Mouse (Mus musculus) fat pad, adult 2 months (tissue): Measurements from ENCODE around the gene Stub1.
"Not testable (repeated sequence)": the region's sequence is repeated elsewhere in the genome, so short reads cannot be mapped to it uniquely, and the experiment has no call there.

Experiments
- DNase-seq: peaks from one replicate; pipeline ENCODE4 v3.0.0-alpha.2; 2011; ENCODE audit warnings: low read depth, low spot score; ENCODE audit errors: extremely low read depth

The Stub1 gene

DNA sequence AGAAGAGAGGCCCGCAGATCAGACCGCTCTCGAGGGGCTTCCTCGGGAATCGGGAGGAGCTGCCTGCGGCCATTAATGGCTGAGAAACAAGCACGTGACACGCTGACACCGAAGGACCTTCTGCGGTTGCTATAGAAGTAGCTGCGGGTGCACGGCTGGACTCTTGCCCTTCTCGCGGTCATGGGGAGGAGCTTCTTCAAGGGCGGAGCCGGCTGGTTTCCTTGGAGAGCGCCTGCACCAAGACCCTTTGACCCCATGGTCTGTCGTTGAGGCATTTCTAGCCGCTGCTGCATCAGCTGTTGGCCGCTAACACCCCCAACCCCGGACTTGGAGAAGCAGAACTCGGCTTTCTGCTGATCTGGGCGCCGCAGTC, at the start of gene Stub1:
TSS of gene Stub1 (minus strand) at position 114 of the 373 bp plus-strand sequence.
- no peak for DNase-seq

DNA sequence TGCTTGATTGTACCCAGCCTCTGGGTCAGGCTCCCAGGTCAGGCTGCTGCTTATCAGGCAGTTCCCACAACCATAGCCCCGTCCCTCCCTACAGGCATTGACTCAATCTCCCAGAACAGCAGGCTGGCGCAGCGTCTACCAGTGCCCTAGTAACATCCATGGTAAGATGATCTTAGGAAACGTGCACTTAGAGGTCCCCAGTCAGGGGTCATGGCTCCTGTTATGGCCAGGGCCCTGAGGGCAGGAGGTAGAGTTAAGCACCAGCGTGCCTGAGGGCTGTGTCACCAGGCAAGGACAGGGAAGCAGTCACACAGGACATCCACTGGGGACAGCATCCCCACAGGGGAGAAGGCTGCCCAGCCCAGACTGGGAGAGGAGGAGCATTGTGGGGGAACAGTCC, 49.1 kb upstream of the Stub1 start:
- DNase-seq = no peak

DNA sequence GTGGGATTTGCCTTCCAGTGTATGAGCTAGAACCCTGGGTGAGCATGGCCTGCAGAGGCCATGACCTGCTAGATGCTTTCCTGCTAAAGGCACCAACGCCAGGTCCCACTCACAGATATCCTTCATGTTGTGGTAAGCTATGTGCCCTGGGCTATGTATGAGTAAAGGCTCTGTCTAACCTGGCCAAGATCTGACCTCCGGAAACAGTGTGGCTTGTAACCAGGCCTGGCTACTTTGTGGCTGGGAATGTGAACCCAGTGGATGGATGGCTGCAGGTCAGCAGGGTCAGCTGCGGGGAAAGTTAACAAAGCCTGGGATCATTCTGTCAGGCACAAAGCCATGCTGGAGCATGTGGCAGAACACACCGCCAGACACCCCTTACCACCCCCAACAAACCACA, 48.5 kb upstream of the Stub1 start:
- DNase-seq = no peak

DNA sequence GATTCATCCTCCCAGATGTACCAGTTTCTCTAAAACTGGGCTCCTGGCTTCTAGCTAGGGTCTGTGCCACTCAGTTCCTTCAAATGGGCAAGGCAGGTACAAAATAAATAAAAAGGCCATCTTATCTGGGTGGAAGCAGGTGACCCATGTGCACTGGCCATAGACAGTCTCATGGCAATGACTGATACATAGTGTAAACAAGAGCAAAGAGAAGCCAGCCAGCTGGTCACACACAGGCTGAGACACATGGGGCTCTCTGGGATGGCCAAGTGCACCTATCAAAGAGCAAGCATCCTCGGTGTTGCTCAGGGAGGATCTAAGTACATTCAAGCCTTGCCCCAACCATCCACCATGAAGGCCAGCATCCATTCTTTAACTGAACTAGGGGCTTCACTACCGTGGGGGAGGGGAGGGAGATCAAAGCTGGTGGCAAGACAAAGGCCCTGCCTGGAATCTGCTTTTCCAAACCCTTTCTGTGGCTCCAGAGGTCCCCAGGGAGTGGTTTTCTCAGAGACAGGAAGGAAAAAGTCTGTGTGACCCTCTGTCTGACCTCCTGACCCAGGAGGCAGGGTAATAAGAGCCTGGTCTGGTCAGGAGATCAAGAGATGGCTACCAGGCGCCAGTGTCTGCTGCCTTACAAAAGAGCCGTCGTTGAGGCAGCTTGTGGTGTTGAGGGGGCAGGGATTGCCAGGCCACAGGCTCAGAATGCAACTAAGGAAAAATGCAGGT, 47.9 kb upstream of the Stub1 start:
- no peak for DNase-seq

DNA sequence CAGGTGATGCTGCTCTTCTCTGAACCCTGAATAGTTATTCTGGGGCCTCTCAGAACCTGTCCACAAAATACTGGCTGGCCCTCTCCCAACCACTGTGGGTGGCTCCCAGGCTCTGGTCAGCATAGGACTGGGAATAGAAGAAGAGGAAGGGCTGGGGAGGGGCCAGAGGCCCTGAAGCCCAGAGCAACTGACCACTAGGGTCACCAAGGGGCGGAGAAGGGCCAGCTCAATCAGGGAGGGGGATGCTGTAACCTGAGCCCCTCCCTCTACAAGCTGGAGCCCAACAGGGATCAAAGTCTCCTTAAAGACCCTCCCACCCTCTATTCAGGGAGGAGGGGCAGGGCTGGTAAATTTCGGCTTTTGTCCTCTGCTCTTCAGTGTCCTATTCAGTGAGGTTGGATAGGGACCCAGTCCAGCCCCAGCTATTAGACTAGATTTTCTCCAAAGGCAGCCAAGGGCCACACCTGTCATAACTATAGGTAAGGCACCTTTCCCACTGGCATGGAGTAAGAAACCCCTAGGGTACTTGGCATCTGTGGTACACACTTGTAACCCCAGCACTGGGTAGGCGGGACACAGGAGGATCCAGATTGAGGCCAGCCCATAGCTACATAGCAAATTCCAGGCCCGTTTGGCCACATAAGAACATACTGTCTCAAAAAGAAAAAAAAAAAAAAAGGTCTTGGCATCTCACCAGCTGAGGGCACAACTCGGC, 47.1 kb upstream of the Stub1 start, which contains the start of gene Wfikkn1:
TSS of gene Wfikkn1 (minus strand) at position 663 of the 715 bp plus-strand sequence.
- peak; percentile 97 for DNase-seq

DNA sequence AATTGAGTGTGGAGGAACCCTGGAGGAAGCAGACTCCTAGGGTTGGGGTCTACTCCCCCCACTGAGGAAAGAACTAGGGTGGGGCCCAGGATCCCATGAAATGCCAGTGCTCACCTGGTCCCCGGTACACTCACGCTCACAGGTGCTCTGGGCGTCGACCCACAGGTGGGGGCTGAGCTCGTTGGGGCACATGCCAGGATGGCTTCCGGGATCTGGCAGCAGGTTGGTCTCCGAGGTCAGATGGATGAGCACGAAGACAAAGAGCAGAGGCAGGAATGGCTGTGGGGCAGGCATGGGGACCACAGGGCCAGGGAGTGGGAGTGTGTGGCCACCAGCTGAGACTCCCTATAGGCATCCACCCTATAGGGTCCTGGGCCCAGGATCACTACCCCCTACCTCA, 46.5 kb upstream of the Stub1 start:
- no peak for DNase-seq

DNA sequence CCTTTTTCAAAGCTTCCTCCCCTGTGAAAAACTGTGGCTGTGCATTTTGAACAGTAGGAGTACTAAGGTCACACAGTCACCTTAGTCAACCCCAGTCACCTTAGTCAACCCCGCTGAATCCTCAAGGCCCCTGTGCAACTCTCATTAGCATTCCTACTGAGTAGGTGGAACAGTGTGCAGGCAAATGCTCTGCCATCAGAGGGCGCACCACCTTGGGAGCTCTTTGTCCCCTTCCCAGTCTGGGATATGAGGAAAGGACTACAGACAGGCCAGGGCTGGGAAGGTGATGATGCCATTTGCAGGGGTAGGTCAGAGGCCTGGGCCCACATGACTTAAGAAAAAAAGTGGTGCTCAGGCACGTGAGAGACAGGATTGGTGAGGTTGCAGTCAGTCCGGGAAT, 46.1 kb upstream of the Stub1 start:
- DNase-seq = no peak

DNA sequence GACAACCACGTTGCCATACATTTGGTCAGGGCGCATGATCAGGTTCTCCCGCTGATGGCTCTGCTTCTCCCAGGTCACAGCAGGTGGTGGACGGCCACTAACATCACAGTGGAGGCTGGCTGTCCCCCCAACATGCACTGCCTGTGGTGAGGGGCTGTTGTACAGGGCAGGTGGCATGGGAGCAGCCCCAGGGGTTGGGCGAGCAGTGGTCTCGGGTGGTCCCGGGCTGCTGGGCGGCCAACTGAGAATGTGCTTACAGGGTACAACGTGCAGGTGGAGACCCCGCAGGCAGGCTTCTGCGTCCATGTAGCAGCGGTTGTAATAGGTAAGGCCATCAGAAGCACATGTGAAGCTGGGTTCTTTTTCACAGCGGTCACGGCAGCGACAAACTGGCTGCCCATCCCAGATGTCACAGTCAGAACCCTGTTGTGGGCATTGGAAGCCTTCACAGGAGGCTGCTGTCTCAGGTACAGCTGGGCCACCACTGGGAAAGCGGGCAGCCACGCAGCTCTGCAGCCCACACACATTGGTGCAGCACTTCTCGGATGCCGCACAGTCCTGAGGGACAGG, 45.5 kb upstream of the Stub1 start:
- DNase-seq = no peak

DNA sequence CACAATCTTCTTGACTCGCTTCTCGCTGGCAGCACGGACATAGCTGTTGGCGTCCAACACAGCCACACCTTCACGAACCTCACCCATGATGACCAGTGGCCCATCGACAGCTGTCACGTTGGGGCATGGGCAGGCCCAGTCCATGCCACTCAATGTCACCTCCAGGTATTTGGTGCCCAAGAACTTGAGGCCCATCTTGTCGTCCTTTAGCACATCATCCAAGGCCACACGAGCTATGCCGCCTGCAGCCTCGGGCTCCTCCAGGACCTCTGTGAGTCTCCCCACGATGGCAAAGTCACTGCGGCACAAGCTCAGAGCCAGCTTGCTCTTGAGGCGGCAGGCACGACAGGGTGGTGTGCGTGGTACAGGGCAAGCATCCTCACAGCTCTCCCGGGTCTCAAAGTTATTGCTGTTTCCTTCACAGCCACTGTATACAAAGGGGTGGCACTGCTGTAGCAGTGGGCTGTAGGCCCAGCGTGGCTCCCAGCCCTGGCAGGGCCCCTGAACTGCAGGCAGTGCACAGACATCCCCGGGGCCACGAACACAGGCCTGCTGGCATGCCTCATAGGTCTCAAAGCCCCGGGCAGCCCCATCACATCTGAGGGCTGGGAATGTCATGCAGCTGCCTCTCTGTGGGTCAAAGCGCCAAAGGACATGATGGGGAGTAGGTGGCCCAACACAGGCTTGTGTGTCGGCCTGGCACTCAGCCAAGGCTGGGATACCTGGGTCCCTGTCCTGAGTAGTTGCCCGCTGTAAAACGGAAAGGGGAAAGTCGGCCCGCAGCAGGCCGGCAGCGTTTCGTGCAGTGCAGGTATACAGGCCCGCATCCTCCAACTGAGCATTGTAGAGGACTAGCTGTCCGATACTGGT, 44.8 kb upstream of the Stub1 start:
- no peak for DNase-seq

DNA sequence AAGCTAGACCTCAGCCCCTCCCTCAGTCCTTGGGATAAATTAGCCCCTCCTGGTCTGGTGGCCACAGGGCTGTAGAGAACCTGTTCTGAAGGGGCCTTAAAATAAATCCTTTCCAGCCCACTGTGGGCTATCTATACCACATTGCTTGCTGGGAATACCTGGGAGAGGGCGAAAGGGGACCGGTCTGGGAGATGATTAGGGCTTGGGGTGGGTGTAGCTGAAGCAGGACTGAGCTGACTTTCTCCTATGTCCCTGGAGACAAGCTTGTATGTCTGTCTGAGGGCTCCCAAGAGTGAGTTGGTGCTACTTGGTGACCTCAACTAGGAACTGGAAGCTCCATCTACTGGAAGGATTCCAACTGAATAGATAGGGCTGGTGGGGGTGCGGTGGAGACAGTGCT, 43.8 kb upstream of the Stub1 start:
- DNase-seq = no peak

DNA sequence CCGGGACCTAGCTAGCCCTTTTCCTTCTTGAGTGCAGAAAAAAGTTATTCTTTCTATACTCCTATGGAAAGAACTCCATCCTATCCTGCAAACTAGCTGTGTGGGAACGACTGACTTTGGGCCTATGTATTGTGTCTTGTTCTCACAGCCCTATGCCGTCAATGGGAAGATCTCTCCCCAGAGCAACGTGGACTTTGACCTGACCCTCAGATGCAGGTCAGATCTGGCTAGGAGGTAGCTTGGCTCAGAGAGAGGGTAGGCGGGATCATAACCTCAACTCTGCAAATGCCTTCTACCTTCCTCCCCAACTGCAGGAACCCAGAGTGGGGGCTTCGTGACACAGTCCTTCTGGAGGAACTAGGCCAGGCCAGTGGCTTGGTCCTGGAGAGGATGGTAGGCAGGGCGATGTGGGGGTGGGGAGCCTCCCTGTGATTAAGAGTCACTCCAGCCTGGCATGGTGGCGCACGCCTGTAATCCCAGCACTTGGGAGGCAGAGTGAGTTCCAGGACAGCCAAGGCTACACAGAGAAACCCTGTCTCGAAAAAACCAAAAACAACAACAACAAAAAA, 43.2 kb upstream of the Stub1 start:
- DNase-seq = no peak

DNA sequence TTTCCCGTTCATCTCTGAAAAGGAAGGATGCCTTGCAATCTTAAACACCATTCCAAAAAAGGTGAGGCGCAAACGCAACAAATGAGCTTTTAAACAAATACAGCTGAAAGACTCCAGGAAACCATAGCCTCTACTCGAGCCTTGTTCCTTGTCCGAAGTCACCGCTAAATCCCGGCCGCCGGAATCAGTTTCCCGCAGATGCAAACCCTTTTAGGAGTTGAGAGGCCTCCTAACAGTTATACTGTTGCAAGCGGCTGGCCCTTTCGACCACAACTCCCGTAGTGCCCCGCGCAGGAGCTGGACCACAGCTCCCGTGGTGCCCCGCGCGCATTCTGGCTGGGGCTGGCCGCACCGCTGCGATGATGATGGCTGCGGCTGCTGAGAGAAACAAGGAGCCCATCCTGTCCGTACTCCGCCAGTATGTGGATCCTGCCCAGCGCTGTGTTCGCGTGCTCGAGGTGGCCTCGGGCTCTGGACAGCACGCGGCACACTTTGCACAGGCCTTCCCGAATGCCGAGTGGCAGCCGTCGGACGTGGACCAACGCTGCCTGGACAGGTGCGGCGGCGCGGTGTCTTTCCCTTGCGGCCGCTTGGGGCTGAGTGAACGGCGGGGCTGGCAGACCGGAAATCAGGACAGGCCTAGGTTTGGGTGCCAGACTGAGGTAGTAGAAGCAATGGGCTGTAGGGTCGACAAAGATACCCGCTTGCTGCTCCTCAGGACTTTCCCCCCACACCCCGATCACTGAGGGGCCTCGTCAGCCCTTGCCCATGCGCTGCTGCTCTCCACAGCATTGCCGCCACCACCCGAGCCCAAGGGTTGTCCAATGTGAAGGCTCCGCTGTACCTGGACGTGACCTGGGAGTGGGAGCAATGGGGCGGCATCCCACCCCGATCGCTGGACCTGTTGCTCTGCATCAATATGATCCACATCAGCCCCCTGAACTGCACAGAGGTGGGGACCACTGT, 42.2 kb upstream of the Stub1 start:
- DNase-seq = no peak

DNA sequence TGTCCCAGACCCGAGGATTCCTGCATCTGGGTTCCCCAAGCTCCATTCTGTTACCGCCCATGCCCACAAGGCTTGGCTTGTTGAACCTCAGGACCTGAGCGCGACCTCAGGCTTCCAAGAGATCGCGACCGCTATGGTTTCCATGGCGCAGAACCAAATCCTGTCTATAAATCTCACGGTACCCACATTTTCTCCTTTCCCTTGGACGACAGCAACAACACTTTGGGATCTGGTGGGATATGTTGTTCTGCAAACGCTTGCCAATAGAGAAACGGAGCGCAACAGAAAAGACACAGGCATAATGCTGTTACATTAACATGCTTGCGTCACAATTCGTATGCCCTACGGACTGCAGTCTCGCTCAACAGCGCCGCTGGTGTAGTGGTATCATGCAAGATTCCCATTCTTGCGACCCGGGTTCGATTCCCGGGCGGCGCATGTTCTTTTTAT, 41.5 kb upstream of the Stub1 start, which contains the start of gene Mettl26:
TSS of gene Mettl26 (plus strand) at position 354 of the 450 bp plus-strand sequence.
- DNase-seq = no peak

DNA sequence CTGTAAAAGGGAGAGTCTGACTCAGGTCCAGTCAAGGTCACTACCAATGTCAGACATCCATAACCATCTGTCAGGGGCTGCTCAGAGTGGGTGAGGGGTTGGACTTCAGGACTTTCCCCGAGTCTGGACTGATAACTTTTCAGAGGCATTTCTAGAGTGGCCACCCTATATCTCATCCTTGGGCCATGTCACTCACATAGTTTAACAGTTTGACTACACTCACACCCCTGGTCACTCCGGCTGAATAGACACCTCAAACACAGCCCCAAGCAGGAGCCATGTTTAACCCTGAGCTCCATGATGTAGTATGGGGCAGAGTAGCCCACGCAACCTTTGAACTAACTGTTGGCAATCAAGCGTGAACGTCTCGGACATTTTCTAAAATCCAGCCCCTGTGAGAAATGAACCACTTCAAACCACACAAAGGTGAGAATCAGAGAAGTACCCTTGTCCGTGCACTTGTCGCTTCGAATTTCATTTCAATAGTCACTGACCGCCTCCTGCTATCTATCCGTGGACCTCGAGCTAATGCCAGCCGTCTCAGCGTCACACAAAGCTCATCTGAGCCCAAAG, 41.0 kb upstream of the Stub1 start:
- DNase-seq = no peak

DNA sequence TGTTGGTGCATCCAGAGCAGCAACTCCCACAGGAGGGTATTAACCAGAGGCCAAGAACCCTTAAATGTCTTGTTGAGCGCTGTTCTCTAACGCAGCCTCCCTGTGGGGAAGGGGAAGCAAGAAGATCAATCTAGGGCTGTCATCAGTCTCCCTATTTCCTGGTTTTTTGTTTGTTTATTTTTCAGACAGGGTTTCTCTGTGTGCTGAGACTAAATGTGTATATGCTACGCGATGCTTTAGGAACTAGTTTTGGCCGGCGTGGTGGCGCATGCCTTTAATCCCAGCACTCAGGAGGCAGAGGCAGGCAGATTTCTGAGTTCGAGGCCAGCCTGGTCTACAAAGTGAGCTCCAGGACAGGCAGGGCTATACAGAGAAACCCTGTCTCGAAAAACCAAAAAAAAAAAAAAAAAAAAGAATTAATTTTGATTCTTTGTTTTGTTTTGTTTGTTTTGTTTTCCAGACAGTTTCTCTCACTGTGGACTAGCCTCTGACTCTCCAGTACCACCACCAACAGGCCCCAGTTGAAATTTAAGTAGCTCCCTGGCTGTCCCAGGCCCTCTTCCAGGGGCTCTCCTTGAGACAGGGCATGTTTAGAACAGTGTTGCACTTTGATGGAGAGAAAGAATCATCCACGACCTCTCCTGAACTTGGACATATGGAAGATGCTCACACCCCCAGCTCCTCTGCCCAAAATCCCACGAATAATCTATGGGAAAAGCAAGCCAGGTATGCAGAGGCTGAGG, 40.4 kb upstream of the Stub1 start:
- DNase-seq = no peak

DNA sequence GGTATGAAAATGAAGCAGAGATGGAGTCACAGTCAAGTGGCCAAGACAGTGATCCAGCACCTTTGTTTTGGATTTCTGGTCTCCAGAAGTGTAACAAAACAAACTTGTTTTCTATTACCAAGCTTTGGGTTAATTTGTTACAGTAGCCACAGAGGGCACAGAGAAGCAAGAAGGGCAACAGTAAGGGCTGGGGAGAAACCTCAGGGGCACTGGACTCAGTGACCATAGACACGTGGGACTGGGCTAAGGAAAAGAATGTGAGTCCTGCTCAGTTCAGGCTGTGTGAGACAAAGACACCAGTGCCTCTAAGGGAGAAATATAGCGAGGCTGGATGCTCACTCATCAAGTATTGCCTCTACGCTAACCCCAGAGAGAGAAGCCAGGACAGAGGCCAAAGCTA, 39.5 kb upstream of the Stub1 start:
- no peak for DNase-seq

DNA sequence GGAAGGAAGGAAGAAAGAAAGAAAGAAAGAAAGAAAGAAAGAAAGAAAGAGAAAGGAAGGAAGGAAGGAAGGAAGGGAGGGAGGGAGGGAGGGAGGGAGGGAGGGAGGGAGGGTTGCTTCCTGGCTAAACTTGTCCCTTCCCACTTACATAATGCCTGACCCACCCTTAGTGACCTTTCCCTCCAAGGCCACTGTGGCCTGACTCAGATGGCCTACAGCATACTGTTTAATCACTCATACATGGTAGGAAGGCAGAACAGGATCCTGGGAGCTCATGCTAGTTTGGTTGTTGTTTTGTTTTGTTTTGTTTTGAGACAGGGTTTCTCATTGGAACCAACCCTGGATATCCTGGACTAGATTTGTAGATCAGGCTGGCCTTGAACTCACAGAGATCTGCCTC, 38.4 kb upstream of the Stub1 start:
- not testable (repeated sequence) for DNase-seq

DNA sequence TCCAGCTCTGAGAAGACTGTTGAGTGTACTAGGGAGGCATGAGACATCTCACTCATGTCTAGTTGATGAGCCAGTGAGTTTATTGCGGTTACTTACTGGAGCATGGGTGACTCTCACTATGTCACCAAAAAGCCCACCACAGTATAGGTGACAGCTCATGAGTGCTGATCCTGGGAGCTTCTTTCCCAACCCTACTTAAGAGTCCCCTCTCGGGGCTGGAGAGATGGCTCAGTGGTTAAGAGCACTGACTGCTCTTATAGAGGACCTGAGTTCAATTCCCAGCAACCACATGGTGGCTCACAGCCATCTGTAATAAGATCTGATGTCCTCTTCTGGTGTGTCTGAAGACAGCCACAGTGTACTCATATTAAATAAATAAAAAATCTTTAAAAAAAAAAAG, 36.8 kb upstream of the Stub1 start:
- no peak for DNase-seq

DNA sequence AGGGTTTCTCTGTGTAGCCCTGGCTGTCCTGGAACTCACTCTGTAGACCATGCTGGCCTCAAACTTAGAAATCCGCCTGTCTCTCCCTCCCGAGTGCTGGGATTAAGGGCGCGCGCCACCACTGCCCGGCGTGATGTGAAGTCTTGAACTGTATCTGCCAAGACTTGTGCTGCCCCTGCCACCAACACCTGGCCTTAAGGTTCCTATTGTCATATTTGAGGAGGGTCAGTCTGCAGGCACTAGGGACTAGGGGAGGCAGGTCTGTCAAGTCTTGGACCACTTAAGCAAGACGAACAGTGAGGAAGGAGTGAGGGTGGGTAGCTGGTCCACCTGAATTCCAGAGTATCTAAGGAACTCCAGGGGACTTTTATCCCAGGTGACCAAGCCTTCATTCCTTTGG, 36.3 kb upstream of the Stub1 start:
- DNase-seq = no peak
